Mouse (Mus musculus) myocyte (in vitro differentiated cells): ENCODE data around the gene Ankrd1. TPM values are rescaled to one million over a fixed set of nuclear protein-coding genes. Genes with fewer than 3 reads are reported as not detected.
A peak's percentile ranks its signal among the peaks of the same experiment; 100 is the strongest.

Experiments
- H3K27me3 ChIP-seq: one replicate; pipeline ENCODE4 v1.6.1; 2011; ENCODE audit not compliant: control insufficient read depth, insufficient read depth, insufficient read length
- H3K36me3 ChIP-seq: one replicate; pipeline ENCODE4 v1.6.1; 2011; ENCODE audit not compliant: control insufficient read depth, insufficient read depth
- H3K4me2 ChIP-seq: one replicate; pipeline ENCODE4 v1.6.1; 2011; ENCODE audit warnings: low read depth, control low read depth
- H3K4me3 ChIP-seq: one replicate; pipeline ENCODE4 v1.5.1; 2011; ENCODE audit warnings: mild to moderate bottlenecking, control low read depth, moderate library complexity
- H3K79me2 ChIP-seq: one replicate; pipeline ENCODE4 v1.6.1; 2011; ENCODE audit not compliant: control insufficient read depth, insufficient read depth
- H3ac ChIP-seq: one replicate; pipeline ENCODE4 v1.6.1; 2011; ENCODE audit not compliant: control insufficient read depth, insufficient read length
- CEBPB ChIP-seq: IDR thresholded peaks from 2 replicates; pipeline ENCODE4 v1.6.1; 2011; ENCODE audit warnings: mild to moderate bottlenecking, moderate library complexity; ENCODE audit not compliant: poor library complexity, insufficient read depth, severe bottlenecking
- E2F4 ChIP-seq: IDR thresholded peaks from one replicate; pipeline ENCODE4 v1.6.1; 2011; ENCODE audit warnings: mild to moderate bottlenecking, control low read depth, moderate library complexity; ENCODE audit not compliant: insufficient read depth
- MAX ChIP-seq: IDR thresholded peaks from one replicate; pipeline ENCODE4 v1.6.1; 2011; ENCODE audit warnings: low read depth, mild to moderate bottlenecking, control low read depth
- MYOD1 ChIP-seq, 3 experiments: IDR thresholded peaks; one replicate each; pipeline ENCODE4 v1.6.1; 2011; ENCODE audit warnings: control low read depth in 2 of 3, low read depth in 2 of 3, mild to moderate bottlenecking in 2 of 3, moderate library complexity in 1 of 3; ENCODE audit not compliant: insufficient read length in 2 of 3, control insufficient read depth in 1 of 3
- MYOG ChIP-seq, 3 experiments: IDR thresholded peaks; one replicate each; pipeline ENCODE4 v1.6.1; 2011; ENCODE audit warnings: control low read depth in 2 of 3, low read depth in 2 of 3, mild to moderate bottlenecking in 2 of 3; ENCODE audit not compliant: insufficient read length in 2 of 3, control insufficient read depth in 1 of 3, insufficient read depth in 1 of 3
- POLR2A ChIP-seq: IDR thresholded peaks from one replicate; pipeline ENCODE4 v1.6.1; 2011; ENCODE audit warnings: low read depth, mild to moderate bottlenecking, control low read depth, moderate library complexity; ENCODE audit not compliant: insufficient read length
- POLR2AphosphoS2 ChIP-seq: IDR thresholded peaks from one replicate; pipeline ENCODE4 v1.6.1; 2011; ENCODE audit warnings: low read depth, control low read depth; ENCODE audit not compliant: insufficient read length
- REST ChIP-seq: IDR thresholded peaks from one replicate; pipeline ENCODE4 v1.6.1; 2011; ENCODE audit warnings: mild to moderate bottlenecking, control low read depth, moderate library complexity; ENCODE audit not compliant: insufficient read depth, insufficient read length
- SRF ChIP-seq: IDR thresholded peaks from one replicate; pipeline ENCODE4 v1.6.1; 2011; ENCODE audit warnings: low read depth; ENCODE audit not compliant: control insufficient read depth, insufficient read length
- TCF12 ChIP-seq: IDR thresholded peaks from one replicate; pipeline ENCODE4 v1.6.1; 2011; ENCODE audit warnings: mild to moderate bottlenecking, control low read depth; ENCODE audit not compliant: poor library complexity, insufficient read depth, severe bottlenecking
- TCF3 ChIP-seq: IDR thresholded peaks from one replicate; pipeline ENCODE4 v1.6.1; 2011; ENCODE audit warnings: low read depth, control low read depth; ENCODE audit not compliant: insufficient read length
- USF1 ChIP-seq: IDR thresholded peaks from one replicate; pipeline ENCODE4 v1.6.1; 2011; ENCODE audit warnings: low read depth, mild to moderate bottlenecking, control low read depth, moderate library complexity
- polyA plus RNA-seq: library from polyadenylated mRNA; unstranded; fragments of >200 nt; fragmentation: generic; extraction: Trizol; gene quantifications from one replicate; pipeline ENCODE4 v1.2.1, GENCODE M21; 2012; ENCODE audit warnings: missing spikeins

The Ankrd1 gene
- polyA plus RNA-seq, 1 experiment: 310 TPM

DNA sequence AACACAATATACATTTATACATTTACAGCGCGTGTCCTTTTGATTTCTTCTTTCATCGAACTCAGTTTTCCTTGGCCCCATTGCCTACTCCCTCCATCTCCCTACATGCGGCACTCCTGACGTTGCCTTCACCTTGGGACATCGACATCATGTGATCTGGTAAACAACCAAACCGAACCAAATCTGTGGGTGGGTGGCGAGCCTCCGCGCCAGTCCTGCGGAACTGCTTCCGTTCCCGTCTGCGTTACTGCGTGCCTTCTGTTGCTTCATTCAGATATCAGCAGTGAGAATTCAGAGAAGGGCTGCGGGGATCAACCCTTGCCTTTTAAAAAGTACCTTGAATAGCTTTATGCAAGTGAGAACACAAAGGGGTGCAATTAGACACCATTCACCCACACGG is 7.9 kb downstream of the Ankrd1 start:
- TF ChIP-seq POLR2A (peak; percentile 54), SRF (no peak), CEBPB (no peak), MYOG (IDR thresholded peaks at IDR 0.05; ENCODE audit: control insufficient read depth in 1 of 3, insufficient read depth in 1 of 3, insufficient read length in 2 of 3, low read depth in 2 of 3) (no peak), POLR2AphosphoS2 (peak; percentile 89)
- Histone ChIP-seq H3K79me2 (peaks cover 17% of the 10 kb centered on the region), H3K4me3 (no peak overlapping the region), H3K36me3 (peaks cover 46% of the 10 kb centered on the region), H3K27me3 (no peaks in the 10 kb centered on the region), H3K4me2 (no peak overlapping the region), H3ac (no peak overlapping the region)

GRCm38 (mm10) chr19:36111054-36111895 is 8.6 kb downstream of the Ankrd1 start:
- H3K79me2 ChIP-seq: peaks cover 10% of the 10 kb centered on the region
- H3K4me3 ChIP-seq: no peak overlapping the region
- TF ChIP-seq POLR2AphosphoS2: peak; percentile 54
- no peak for TF ChIP-seq MAX
- TF ChIP-seq POLR2A: peak; percentile 34
- TF ChIP-seq SRF: no peak
- no peak for TF ChIP-seq E2F4
- no peak for TF ChIP-seq CEBPB
- TF ChIP-seq MYOD1 (IDR thresholded peaks at IDR 0.05; ENCODE audit: control insufficient read depth in 1 of 3, insufficient read length in 2 of 3, low read depth in 2 of 3): no peak
- TF ChIP-seq TCF12: no peak
- no peak for TF ChIP-seq REST
- no peak for TF ChIP-seq USF1
- no peak for TF ChIP-seq TCF3
- no peak for TF ChIP-seq MYOG (IDR thresholded peaks at IDR 0.05; ENCODE audit: control insufficient read depth in 1 of 3, insufficient read depth in 1 of 3, insufficient read length in 2 of 3, low read depth in 2 of 3)
- no peak overlapping the region for H3K4me2 ChIP-seq
- peaks cover 39% of the 10 kb centered on the region for H3K36me3 ChIP-seq
- no peaks in the 10 kb centered on the region for H3K27me3 ChIP-seq
- H3ac ChIP-seq: no peak overlapping the region

- H3K79me2 ChIP-seq: peaks cover 6% of the 10 kb centered on the region
- peaks cover 34% of the 10 kb centered on the region for H3K36me3 ChIP-seq
- no peaks in the 10 kb centered on the region for H3K27me3 ChIP-seq
- peak; percentile 97 for TF ChIP-seq POLR2AphosphoS2
- no peak for TF ChIP-seq MYOD1 (IDR thresholded peaks at IDR 0.05; ENCODE audit: control insufficient read depth in 1 of 3, insufficient read length in 2 of 3, low read depth in 2 of 3)
- no peak for TF ChIP-seq TCF3
- TF ChIP-seq MYOG (IDR thresholded peaks at IDR 0.05; ENCODE audit: control insufficient read depth in 1 of 3, insufficient read depth in 1 of 3, insufficient read length in 2 of 3, low read depth in 2 of 3): no peak
- TF ChIP-seq CEBPB: no peak
- no peak for TF ChIP-seq MAX
- peak; percentile 42 for TF ChIP-seq POLR2A
- TF ChIP-seq E2F4: no peak
- no peak overlapping the region for H3K4me3 ChIP-seq
- H3K4me2 ChIP-seq: no peak overlapping the region
- no peak overlapping the region for H3ac ChIP-seq
These were observed 9.4 kb downstream of the Ankrd1 start for GRCm38 (mm10) chr19:36110465-36110864.

DNA sequence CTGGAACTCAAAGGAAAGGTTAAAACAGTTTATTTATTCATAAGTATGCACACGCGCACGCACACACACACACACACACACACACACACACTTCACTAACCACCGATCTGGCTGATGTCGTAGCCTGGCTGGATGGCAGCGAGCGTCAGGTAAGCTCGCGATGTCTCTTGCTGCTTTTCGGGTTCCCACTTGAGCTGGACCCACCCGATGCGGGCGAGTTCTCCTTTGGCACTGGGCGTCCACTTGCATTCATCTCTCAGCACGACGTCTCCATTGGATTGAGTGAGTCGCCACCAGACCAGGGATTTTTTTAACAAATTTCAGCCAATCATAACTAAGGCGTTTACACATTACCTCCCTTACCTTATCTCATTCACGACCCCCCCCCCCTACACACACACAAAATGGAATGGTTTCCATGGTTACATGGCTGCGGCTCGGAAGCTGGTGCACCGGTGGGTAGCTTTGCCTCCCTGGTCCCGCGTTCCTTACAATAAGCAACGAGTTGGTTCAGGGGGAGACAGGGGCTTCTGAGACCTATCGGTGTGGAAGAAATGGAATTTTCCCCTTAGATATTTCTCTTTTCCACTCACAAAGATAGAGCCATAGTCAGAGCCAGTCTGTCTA is 10.5 kb downstream of the Ankrd1 start:
- Histone ChIP-seq H3ac (no peak overlapping the region), H3K79me2 (no peaks in the 10 kb centered on the region), H3K4me3 (no peak overlapping the region), H3K36me3 (peaks cover 28% of the 10 kb centered on the region), H3K4me2 (no peak overlapping the region), H3K27me3 (no peaks in the 10 kb centered on the region)
- TF ChIP-seq POLR2AphosphoS2: peak; percentile 25
- no peak for TF ChIP-seq MYOD1 (IDR thresholded peaks at IDR 0.05; ENCODE audit: control insufficient read depth in 1 of 3, insufficient read length in 2 of 3, low read depth in 2 of 3)
- no peak for TF ChIP-seq REST
- TF ChIP-seq SRF: no peak
- TF ChIP-seq TCF3: no peak
- no peak for TF ChIP-seq E2F4

DNA sequence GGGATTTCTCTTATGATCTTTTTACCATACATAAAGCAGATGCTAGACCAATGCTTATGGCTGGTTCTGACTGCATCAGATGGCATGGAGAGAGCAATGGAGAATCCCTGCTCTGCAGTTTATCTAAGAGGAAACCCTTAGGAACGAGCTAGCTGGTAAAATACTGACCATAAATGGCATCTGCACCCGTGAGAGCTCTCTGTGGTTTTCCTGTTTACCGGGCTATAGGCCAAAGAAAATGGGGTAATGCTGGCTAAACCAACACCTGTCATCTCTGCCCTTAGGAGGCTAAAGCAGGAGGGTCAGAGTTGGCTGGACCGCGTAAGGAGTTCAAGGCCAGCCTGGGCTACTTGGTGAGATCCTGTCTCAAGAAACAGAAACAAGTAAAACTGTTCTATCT is 16.0 kb downstream of the Ankrd1 start:
- no peak overlapping the region for H3ac ChIP-seq
- no peak overlapping the region for H3K4me2 ChIP-seq
- peaks cover 34% of the 10 kb centered on the region for H3K36me3 ChIP-seq
- no peaks in the 10 kb centered on the region for H3K79me2 ChIP-seq
- TF ChIP-seq USF1 (no peak), MYOG (IDR thresholded peaks at IDR 0.05; ENCODE audit: control insufficient read depth in 1 of 3, insufficient read depth in 1 of 3, insufficient read length in 2 of 3, low read depth in 2 of 3) (no peak), SRF (peak; percentile 73), MYOD1 (IDR thresholded peaks at IDR 0.05; ENCODE audit: control insufficient read depth in 1 of 3, insufficient read length in 2 of 3, low read depth in 2 of 3) (peak in 2 of 3 experiments; percentile 49), MAX (no peak)
- no peak overlapping the region for H3K4me3 ChIP-seq
- H3K27me3 ChIP-seq: no peaks in the 10 kb centered on the region
